Mouse (Mus musculus) stomach, embryonic 14.5 days (tissue): ENCODE data around the gene Pbx1. TPM values are rescaled to one million over a fixed set of nuclear protein-coding genes. Genes with fewer than 3 reads are reported as not detected.

ENCODE experiments used
- ATAC-seq: fragments of 200-750 bp; cut with Nextera tagmentation; 2 replicates; pipeline ENCODE4 v1.8.0; 2017; ENCODE audit warnings: low read depth, moderate TSS enrichment; ENCODE audit not compliant: insufficient number of reproducible peaks, insufficient read depth, low FRiP score
- H3K27ac ChIP-seq: fragments of 300-500 bp; sonication (generic); 2 replicates; pipeline ENCODE4 v1.5.1; 2014; ENCODE audit warnings: mild to moderate bottlenecking, low read length, moderate library complexity, mixed read lengths
- H3K27me3 ChIP-seq: fragments of 300-500 bp; sonication (generic); 2 replicates; pipeline ENCODE4 v1.6.1; 2014; ENCODE audit warnings: low read length, control low read depth, mixed read lengths; ENCODE audit not compliant: control insufficient read depth, insufficient read depth
- H3K36me3 ChIP-seq: fragments of 300-500 bp; sonication (generic); 2 replicates; pipeline ENCODE4 v1.6.1; 2014; ENCODE audit warnings: mild to moderate bottlenecking, control low read depth, low read length, moderate library complexity, mixed read lengths; ENCODE audit not compliant: control insufficient read depth, insufficient read depth
- H3K4me1 ChIP-seq: fragments of 300-500 bp; sonication (generic); 2 replicates; pipeline ENCODE4 v1.6.1; 2014; ENCODE audit warnings: low read length, control low read depth, mixed read lengths; ENCODE audit not compliant: control insufficient read depth, insufficient read depth
- H3K4me2 ChIP-seq: fragments of 300-500 bp; sonication (generic); replicated peaks from 2 replicates; pipeline ENCODE4 v1.6.1; 2014; ENCODE audit warnings: low read depth, low read length, control low read depth
- H3K4me3 ChIP-seq: fragments of 300-500 bp; sonication (generic); 2 replicates; pipeline ENCODE4 v1.5.1; 2014; ENCODE audit warnings: low read depth, low read length, control low read depth
- H3K9ac ChIP-seq: fragments of 300-500 bp; sonication (generic); replicated peaks from 2 replicates; pipeline ENCODE4 v1.6.1; 2014; ENCODE audit warnings: low read depth, mild to moderate bottlenecking, control low read depth, low read length, moderate library complexity, mixed read lengths
- H3K9me3 ChIP-seq: fragments of 300-500 bp; sonication (generic); 2 replicates; pipeline ENCODE4 v1.6.1; 2016; ENCODE audit warnings: low read depth, low read length, control low read depth; ENCODE audit not compliant: control insufficient read depth
- WGBS: fragments of 180-500 bp; shearing (Covaris S2); extraction: QIAGEN DNeasy Blood & Tissue Kit; methylation state at CpG from one replicate; pipeline ENCODE4 v1.1.7; 2014; 5-methylcytosine and 5-hydroxymethylcytosine counted together
- polyA plus RNA-seq: library from polyadenylated mRNA; unstranded; fragments of >200 nt; fragmentation: Nextera tagmentation; extraction: Ambion mirVana; gene quantifications from 2 replicates; pipeline ENCODE4 v1.2.1, GENCODE M21; 2014

Gene Pbx1
- polyA plus RNA-seq, 1 experiment from 2014 or later: 64.1 TPM

- WGBS: 48% methylated on average over 7 of the region's 7 CpGs
- Histone ChIP-seq H3K27ac (no peak overlapping the region), H3K4me2 (no peak overlapping the region), H3K4me1 (no peaks in the 10 kb centered on the region), H3K4me3 (no peak overlapping the region), H3K27me3 (no peaks in the 10 kb centered on the region), H3K9me3 (no peaks in the 10 kb centered on the region), H3K36me3 (no peaks in the 10 kb centered on the region), H3K9ac (no peak overlapping the region)
- ATAC-seq: no peak
These were observed 296.5 kb downstream of the Pbx1 start for GRCm38 (mm10) chr1:168135545-168135944.

GRCm38 (mm10) chr1:168133696-168134095 lies 298.4 kb downstream of the Pbx1 start:
- H3K9ac ChIP-seq: no peak overlapping the region
- H3K4me2 ChIP-seq: no peak overlapping the region
- H3K36me3 ChIP-seq: no peaks in the 10 kb centered on the region
- no peaks in the 10 kb centered on the region for H3K9me3 ChIP-seq
- ATAC-seq: no peak
- H3K27ac ChIP-seq: no peak overlapping the region
- H3K27me3 ChIP-seq: no peaks in the 10 kb centered on the region
- H3K4me1 ChIP-seq: no peaks in the 10 kb centered on the region
- no peak overlapping the region for H3K4me3 ChIP-seq

- Histone ChIP-seq H3K9ac (no peak overlapping the region), H3K4me2 (no peak overlapping the region), H3K27me3 (no peaks in the 10 kb centered on the region), H3K36me3 (no peaks in the 10 kb centered on the region), H3K4me1 (no peaks in the 10 kb centered on the region), H3K9me3 (no peaks in the 10 kb centered on the region), H3K4me3 (no peak overlapping the region), H3K27ac (no peak overlapping the region)
- ATAC-seq: no peak
- whole genome bisulfite sequencing: 63% methylated on average over 4 of the region's 4 CpGs
These were observed 304.1 kb downstream of the Pbx1 start for GRCm38 (mm10) chr1:168128004-168128403.

GRCm38 (mm10) chr1:168124643-168125490 lies 307.2 kb downstream of the Pbx1 start:
- ATAC-seq: no peak
- Histone ChIP-seq H3K27me3 (no peaks in the 10 kb centered on the region), H3K9me3 (no peaks in the 10 kb centered on the region), H3K9ac (no peak overlapping the region), H3K4me1 (no peaks in the 10 kb centered on the region), H3K4me2 (no peak overlapping the region), H3K4me3 (no peak overlapping the region), H3K36me3 (no peaks in the 10 kb centered on the region), H3K27ac (no peak overlapping the region)
- 77% methylated on average over 5 of the region's 5 CpGs for WGBS

GRCm38 (mm10) chr1:168118077-168118476 lies 314.0 kb downstream of the Pbx1 start:
- no peak overlapping the region for H3K4me3 ChIP-seq
- H3K4me1 ChIP-seq: no peaks in the 10 kb centered on the region
- H3K27ac ChIP-seq: no peak overlapping the region
- H3K36me3 ChIP-seq: no peaks in the 10 kb centered on the region
- H3K9ac ChIP-seq: no peak overlapping the region
- WGBS: 82% methylated on average over 5 of the region's 5 CpGs
- H3K9me3 ChIP-seq: no peaks in the 10 kb centered on the region
- no peak overlapping the region for H3K4me2 ChIP-seq
- no peaks in the 10 kb centered on the region for H3K27me3 ChIP-seq
- ATAC-seq: no peak

GRCm38 (mm10) chr1:168117367-168117766 lies 314.7 kb downstream of the Pbx1 start:
- Histone ChIP-seq H3K4me2 (no peak overlapping the region), H3K9me3 (no peaks in the 10 kb centered on the region), H3K4me1 (no peaks in the 10 kb centered on the region), H3K9ac (no peak overlapping the region), H3K27ac (no peak overlapping the region), H3K4me3 (no peak overlapping the region), H3K36me3 (no peaks in the 10 kb centered on the region), H3K27me3 (no peaks in the 10 kb centered on the region)
- ATAC-seq: no peak
- WGBS: 81% methylated on average over 4 of the region's 4 CpGs

- 78% methylated on average over 8 of the region's 8 CpGs for WGBS
- Histone ChIP-seq H3K9ac (no peak overlapping the region), H3K4me3 (no peak overlapping the region), H3K4me2 (no peak overlapping the region), H3K27ac (no peak overlapping the region), H3K27me3 (no peaks in the 10 kb centered on the region), H3K9me3 (no peaks in the 10 kb centered on the region), H3K36me3 (no peaks in the 10 kb centered on the region), H3K4me1 (no peaks in the 10 kb centered on the region)
- ATAC-seq: no peak
These were observed 322.3 kb downstream of the Pbx1 start for GRCm38 (mm10) chr1:168109797-168110196.

- H3K4me2 ChIP-seq: no peak overlapping the region
- no peaks in the 10 kb centered on the region for H3K36me3 ChIP-seq
- no peak for ATAC-seq
- no peaks in the 10 kb centered on the region for H3K27me3 ChIP-seq
- H3K4me1 ChIP-seq: no peaks in the 10 kb centered on the region
- no peaks in the 10 kb centered on the region; the same call in 1 of the 2 replicates for H3K9me3 ChIP-seq
- WGBS: 65% methylated on average over 2 of the region's 2 CpGs
- H3K9ac ChIP-seq: no peak overlapping the region
- no peak overlapping the region for H3K4me3 ChIP-seq
- H3K27ac ChIP-seq: no peak overlapping the region
These were observed 328.2 kb downstream of the Pbx1 start for GRCm38 (mm10) chr1:168103821-168104220.

- 70% methylated on average over 3 of the region's 3 CpGs for WGBS
- ATAC-seq: no peak
- no peaks in the 10 kb centered on the region; the same call in 1 of the 2 replicates for H3K9me3 ChIP-seq
These were observed 330.6 kb downstream of the Pbx1 start for GRCm38 (mm10) chr1:168101514-168101913.

More at GRCm38 (mm10) chr1:168101514-168101913, 330.6 kb downstream of the Pbx1 start:
- Histone ChIP-seq H3K27ac (no peak overlapping the region), H3K4me1 (no peaks in the 10 kb centered on the region), H3K4me3 (no peak overlapping the region), H3K9ac (no peak overlapping the region), H3K36me3 (no peaks in the 10 kb centered on the region), H3K4me2 (no peak overlapping the region), H3K27me3 (no peaks in the 10 kb centered on the region)
